Mouse (Mus musculus) hindbrain, embryonic 10.5 days (tissue): ENCODE measurements at regions not wholly inside any gene's neighbourhood (a gene's known extent, or its start where the extent isn't known, plus 50 kb on each side); places are given as distances from the start of the nearest gene placed in this dataset.

ENCODE experiments used
- DNase-seq: peaks from one replicate; pipeline ENCODE4 v3.0.0-alpha.2; 2017; ENCODE audit warnings: low spot score
- H3K27ac ChIP-seq: fragments of 300-500 bp; sonication (generic); 2 replicates; pipeline ENCODE4 v1.5.1; 2016; ENCODE audit warnings: mild to moderate bottlenecking, moderate library complexity
- H3K27me3 ChIP-seq: fragments of 300-500 bp; sonication (generic); 2 replicates; pipeline ENCODE4 v1.6.1; 2016; ENCODE audit warnings: mild to moderate bottlenecking; ENCODE audit not compliant: poor library complexity, insufficient read depth, severe bottlenecking
- H3K36me3 ChIP-seq: fragments of 300-500 bp; sonication (generic); 2 replicates; pipeline ENCODE4 v1.6.1; 2016; ENCODE audit warnings: mild to moderate bottlenecking, moderate library complexity
- H3K4me1 ChIP-seq: fragments of 300-500 bp; sonication (generic); replicated peaks from 2 replicates; pipeline ENCODE4 v1.6.1; 2016; ENCODE audit warnings: mild to moderate bottlenecking
- H3K4me3 ChIP-seq: fragments of 300-500 bp; sonication (generic); 2 replicates; pipeline ENCODE4 v1.5.1; 2016; ENCODE audit warnings: mild to moderate bottlenecking, moderate library complexity
- H3K9me3 ChIP-seq: fragments of 300-500 bp; sonication (generic); 2 replicates; pipeline ENCODE4 v1.6.1; 2016; ENCODE audit warnings: mild to moderate bottlenecking, moderate library complexity
- WGBS: fragments of 180-500 bp; shearing (Covaris S2); methylation state at CpG from one replicate; pipeline ENCODE4 v1.1.7; 2016; 5-methylcytosine and 5-hydroxymethylcytosine counted together

DNA sequence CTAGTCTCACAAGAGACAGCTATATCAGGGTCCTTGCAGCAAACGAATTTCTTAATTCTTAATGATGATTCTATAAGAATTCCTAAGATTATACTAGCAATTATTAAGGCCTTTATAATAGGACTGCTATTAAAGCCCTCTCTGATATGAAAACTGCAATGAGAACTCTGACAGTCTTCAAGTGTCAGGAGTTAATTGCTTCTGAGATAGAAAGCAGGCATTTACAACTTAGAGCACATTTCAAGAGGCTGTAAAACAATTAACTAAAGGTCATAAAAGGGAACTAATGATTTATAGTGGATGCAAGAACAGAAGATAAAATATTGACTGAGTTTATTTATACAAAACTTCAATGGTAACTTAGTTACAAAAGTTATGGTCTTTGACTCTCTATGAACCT lies 84.9 kb upstream of the Phlpp1 start:
- Histone ChIP-seq H3K4me1 (no peaks in the 10 kb centered on the region), H3K27ac (no peak overlapping the region), H3K9me3 (no peaks in the 10 kb centered on the region), H3K27me3 (no peaks in the 10 kb centered on the region), H3K36me3 (no peaks in the 10 kb centered on the region), H3K4me3 (no peak overlapping the region)
- no peak for DNase-seq
- 72% methylated on average over 1 of the region's 1 CpGs for WGBS

DNA sequence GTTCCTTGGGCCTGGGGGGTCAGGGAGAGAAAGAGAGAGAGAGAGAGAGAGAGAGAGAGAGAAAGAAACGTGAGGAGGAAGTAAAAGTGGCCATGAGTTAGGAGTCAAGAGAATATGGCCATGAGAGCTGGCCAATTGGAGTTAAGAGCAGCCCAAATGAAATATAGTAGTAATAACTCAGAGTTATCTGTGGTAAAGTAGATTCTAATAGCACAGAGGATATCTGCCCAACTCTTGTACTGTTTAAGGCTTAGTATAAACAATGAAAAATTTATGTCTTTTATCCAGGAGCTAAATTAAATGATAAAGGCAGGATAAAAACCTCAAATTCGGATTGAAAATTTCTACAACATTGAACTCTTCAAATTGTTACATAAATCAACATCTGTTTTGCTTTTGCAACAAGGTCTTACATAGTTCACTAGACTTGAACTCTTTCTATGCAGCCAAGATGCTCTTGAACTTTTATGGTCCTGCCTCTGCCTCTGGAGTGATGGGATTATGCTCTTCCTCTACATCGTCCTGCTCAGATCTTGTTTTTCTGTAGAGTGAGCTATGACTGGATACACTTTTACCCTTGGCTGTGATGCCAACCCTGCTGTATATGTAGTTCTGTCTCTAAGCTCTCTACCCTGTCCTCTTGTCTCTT lies 78.5 kb upstream of the Phlpp1 start:
- H3K4me1 ChIP-seq, result peaks cover 7% of the 10 kb centered on the region; the same call in 1 of the 2 replicates
- no peaks in the 10 kb centered on the region for H3K9me3 ChIP-seq
- no peak overlapping the region for H3K4me3 ChIP-seq
- H3K27ac ChIP-seq, result no peak overlapping the region
- no peak for DNase-seq
- H3K36me3 ChIP-seq, result no peaks in the 10 kb centered on the region
- H3K27me3 ChIP-seq, result no peaks in the 10 kb centered on the region
- WGBS, result 82% methylated on average over 3 of the region's 3 CpGs

DNA sequence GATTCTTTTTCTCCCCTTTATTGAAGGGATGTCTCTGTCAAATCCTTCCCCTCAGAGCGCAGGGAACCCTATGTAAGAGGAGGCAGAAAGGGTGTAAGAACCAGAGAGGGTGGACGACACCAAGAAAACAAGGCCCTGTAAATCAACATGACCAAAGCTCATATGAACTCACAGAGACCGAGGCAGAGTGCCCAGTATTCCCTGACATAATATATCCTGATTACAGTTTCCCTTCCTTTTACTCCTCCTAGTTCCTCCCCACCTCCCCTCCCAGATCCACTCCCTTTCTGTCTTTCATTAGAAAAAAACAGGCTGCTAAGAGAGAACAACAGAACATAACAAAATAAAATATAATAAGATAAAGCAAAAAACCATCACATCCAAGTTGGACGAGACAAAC lies 77.7 kb upstream of the Phlpp1 start:
- H3K9me3 ChIP-seq, result no peaks in the 10 kb centered on the region
- H3K4me1 ChIP-seq, result peaks cover 7% of the 10 kb centered on the region; the same call in 1 of the 2 replicates
- H3K36me3 ChIP-seq, result no peaks in the 10 kb centered on the region
- no peaks in the 10 kb centered on the region for H3K27me3 ChIP-seq
- no peak for DNase-seq
- H3K27ac ChIP-seq, result no peak overlapping the region
- no peak overlapping the region for H3K4me3 ChIP-seq
- 88% methylated on average over 4 of the region's 4 CpGs for WGBS

DNA sequence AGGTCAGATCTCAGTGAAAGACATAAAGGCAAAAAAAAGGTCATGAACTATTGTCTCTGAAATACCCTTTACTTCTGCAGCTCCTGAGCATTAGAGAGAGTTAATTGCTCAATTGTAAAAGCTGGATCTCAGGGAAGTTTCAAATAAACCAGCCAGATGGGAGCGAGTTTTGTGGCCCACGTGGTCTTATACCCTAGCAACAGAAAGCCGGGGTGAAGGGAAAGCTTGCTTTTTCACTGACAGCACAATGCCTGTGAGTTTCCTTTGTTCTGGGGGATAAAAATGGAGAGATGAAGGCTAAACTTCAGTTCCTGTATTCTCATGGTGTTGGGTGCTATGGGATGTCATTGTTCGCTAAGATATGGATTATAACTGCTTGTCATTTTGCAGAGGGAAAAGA lies 75.2 kb upstream of the Phlpp1 start:
- peak; percentile 9 for DNase-seq
- 52% methylated on average over 4 of the region's 4 CpGs for WGBS
- H3K4me3 ChIP-seq, result no peak overlapping the region
- no peaks in the 10 kb centered on the region for H3K9me3 ChIP-seq
- H3K27ac ChIP-seq, result peak overlapping the region; percentile 45; the same call in 1 of the 2 replicates
- no peaks in the 10 kb centered on the region for H3K36me3 ChIP-seq
- no peaks in the 10 kb centered on the region for H3K27me3 ChIP-seq
- peaks cover 7% of the 10 kb centered on the region; the same call in 1 of the 2 replicates for H3K4me1 ChIP-seq

DNA sequence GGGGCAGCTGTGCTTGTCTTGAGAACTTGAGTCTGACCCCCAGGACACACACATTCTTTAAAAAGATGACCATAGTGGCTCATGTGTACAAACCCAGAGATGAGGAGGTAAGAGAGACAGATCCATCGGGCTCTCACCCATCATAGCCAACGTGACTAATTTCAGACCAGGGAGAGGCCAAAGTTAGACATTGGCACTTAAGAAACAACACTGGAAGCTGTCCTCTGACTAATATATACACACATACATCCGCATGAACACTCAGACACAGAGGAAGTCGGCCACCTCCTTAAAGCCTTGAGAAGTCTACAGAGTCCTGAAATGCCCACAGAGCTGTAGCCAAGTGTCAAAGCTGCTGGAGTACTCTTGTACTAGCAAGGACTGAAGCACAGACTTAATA lies 74.4 kb upstream of the Phlpp1 start:
- no peaks in the 10 kb centered on the region for H3K9me3 ChIP-seq
- DNase-seq, result no peak
- 0 out of 2 replicates have a peak overlapping the region, but pooled peaks have one; percentile 45 for H3K27ac ChIP-seq
- 91% methylated on average over 4 of the region's 4 CpGs for whole genome bisulfite sequencing
- H3K4me3 ChIP-seq, result no peak overlapping the region
- H3K27me3 ChIP-seq, result no peaks in the 10 kb centered on the region
- H3K36me3 ChIP-seq, result no peaks in the 10 kb centered on the region
- H3K4me1 ChIP-seq, result peaks cover 7% of the 10 kb centered on the region; the same call in 1 of the 2 replicates

DNA sequence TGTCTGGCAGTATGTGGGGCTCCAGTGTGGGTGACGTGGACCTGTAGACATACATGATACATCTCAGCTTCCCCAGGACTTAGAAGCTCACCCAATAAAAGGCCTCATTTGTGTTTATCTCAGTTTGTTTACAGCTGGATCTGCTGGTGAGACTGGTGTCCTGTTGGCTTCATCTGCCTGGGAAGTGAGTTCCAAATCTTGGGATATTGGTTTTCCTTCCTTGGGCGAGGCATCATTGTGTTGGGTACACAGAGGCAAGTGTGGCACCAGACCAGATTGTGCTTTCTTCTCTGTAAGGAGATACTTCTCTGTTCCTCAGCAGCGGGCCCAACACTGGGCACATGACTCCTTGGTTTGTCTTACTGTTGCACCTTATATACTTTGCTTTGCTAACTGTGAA lies 70.9 kb upstream of the Phlpp1 start:
- H3K27ac ChIP-seq, result no peak overlapping the region
- WGBS, result 87% methylated on average over 3 of the region's 3 CpGs
- no peak for DNase-seq

DNA sequence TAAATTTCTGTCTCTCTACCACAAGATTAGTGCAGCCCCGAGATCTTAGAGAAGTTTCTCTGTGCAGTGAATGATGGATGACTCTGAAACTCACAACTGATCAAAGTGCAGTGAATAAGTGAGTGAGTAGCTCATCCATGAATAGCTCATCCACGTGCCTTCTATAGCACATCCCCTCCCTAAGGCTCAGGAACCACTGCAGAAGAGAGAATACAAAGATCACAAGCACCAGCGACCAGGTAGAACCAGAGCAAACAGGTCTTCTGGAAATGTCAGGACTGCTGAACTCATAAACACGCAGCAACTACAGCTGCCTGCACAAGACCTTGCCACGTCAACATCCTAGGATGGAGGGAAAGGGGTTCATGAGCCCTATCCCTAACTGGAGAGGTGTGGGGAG lies 69.0 kb upstream of the Phlpp1 start:
- Histone ChIP-seq H3K36me3 (no peaks in the 10 kb centered on the region), H3K27me3 (no peaks in the 10 kb centered on the region), H3K4me3 (no peak overlapping the region), H3K4me1 (no peaks in the 10 kb centered on the region), H3K27ac (no peak overlapping the region), H3K9me3 (no peaks in the 10 kb centered on the region)
- DNase-seq, result no peak
- WGBS, result 81% methylated on average over 5 of the region's 5 CpGs

More for the DNA sequence above, 70.9 kb upstream of the Phlpp1 start:
- H3K9me3 ChIP-seq, result no peaks in the 10 kb centered on the region
- H3K4me3 ChIP-seq, result no peak overlapping the region
- H3K36me3 ChIP-seq, result no peaks in the 10 kb centered on the region
- peaks cover 7% of the 10 kb centered on the region; the same call in 1 of the 2 replicates for H3K4me1 ChIP-seq
- H3K27me3 ChIP-seq, result no peaks in the 10 kb centered on the region

DNA sequence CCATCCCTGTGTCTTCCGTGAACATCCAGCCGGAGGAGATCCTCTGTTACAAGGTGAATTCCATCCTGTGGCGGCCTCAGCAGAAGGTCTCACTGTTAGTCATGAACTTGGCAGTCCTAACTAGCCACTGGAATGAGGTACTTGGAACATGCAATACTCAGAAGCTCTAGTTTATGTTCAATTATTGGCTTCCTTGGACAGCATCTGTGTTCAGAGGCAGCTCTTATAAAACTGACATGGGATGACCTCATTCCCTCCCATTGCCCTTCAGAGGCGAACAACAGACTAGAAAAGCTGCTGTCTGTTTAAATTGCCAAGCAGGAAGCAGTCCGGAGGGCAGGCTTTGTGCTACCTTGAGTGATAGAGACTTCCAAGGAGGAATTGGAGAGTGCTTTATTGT lies 62.5 kb upstream of the Phlpp1 start:
- 82% methylated on average over 5 of the region's 5 CpGs for WGBS
- H3K4me3 ChIP-seq, result no peak overlapping the region
- H3K27ac ChIP-seq, result no peak overlapping the region
- H3K4me1 ChIP-seq, result no peaks in the 10 kb centered on the region
- no peaks in the 10 kb centered on the region for H3K9me3 ChIP-seq
- DNase-seq, result no peak
- H3K27me3 ChIP-seq, result no peaks in the 10 kb centered on the region
- no peaks in the 10 kb centered on the region for H3K36me3 ChIP-seq
